Mouse (Mus musculus): ENCODE data around the gene Scube1. TPM values are rescaled to one million over a fixed set of nuclear protein-coding genes. Genes with fewer than 3 reads are reported as not detected.

Scube1 gene
- total RNA-seq, 2 experiments from 2014 or later, result 82.1 to 84.7 TPM

Other genes with a start within 250 kb of the Scube1 start
- gene Ttll1, start 214.1 kb downstream of the Scube1 start, total RNA-seq (2021), result 10 to 100 TPM; 50.6 to 52.6 TPM
- not detected for gene Bik, start 198.2 kb downstream of the Scube1 start, total RNA-seq (2021)
- 1 to 10 TPM; 4.0 to 4.8 TPM for gene Tspo, start 161.4 kb downstream of the Scube1 start, total RNA-seq (2021)
- 10 to 100 TPM; 24.6 to 27.2 TPM for gene Mcat, start 161.2 kb downstream of the Scube1 start, total RNA-seq (2021)
- 10 to 100 TPM; 10.9 to 12.3 TPM for gene Ttll12, start 129.9 kb downstream of the Scube1 start, total RNA-seq (2021)
- 100 to 1,000 TPM; 170 to 215 TPM for gene Mpped1, start 54.4 kb upstream of the Scube1 start, total RNA-seq (2021)